Mouse (Mus musculus) erythroblast, adult 5-6 weeks (primary cell): ENCODE measurements around the gene Mtch1. TPM values are rescaled to one million over a fixed set of nuclear protein-coding genes. Genes with fewer than 3 reads are reported as not detected.

Experiments
- ATAC-seq: replicated peaks from 2 replicates; pipeline ENCODE4 v1.8.0; 2016; ENCODE audit warnings: moderate number of reproducible peaks, mild to moderate bottlenecking, moderate TSS enrichment, inconsistent platforms; ENCODE audit not compliant: poor library complexity, low FRiP score, severe bottlenecking
- total RNA-seq, 2 experiments: library from RNA; stranded (forward) in 1 of 2; stranded (reverse) in 1 of 2; fragments of 150-400 nt in 1 of 2; fragments of 200-764, 138-1000 nt in 1 of 2; gene quantifications; 2 replicates each; pipeline versions ENCODE4 v1.2.3 to v1.2.4; 2015 to 2017; ENCODE audit warnings: low replicate concordance in 2 of 2

Mtch1 gene
- total RNA-seq, 2 experiments from 2014 or later, result 19.1 to 19.2 TPM

- ATAC-seq, result no peak
These were observed 65.3 kb downstream of the Mtch1 start for GRCm38 (mm10) chr17:29282216-29282952.

Other genes with a start within 250 kb of the Mtch1 start
- gene Rab44, start 233.8 kb downstream of the Mtch1 start, total RNA-seq (2015; ENCODE audit: low replicate concordance), result 34.8 and 43.7 TPM in 2 replicates
- gene Rab44, start 233.8 kb downstream of the Mtch1 start, total RNA-seq (2017; ENCODE audit: low replicate concordance), result 31.5 and 38.7 TPM in 2 replicates
- gene Cpne5, start 109.8 kb downstream of the Mtch1 start, total RNA-seq (2015; ENCODE audit: low replicate concordance), result not detected in 2 replicates
- gene Cpne5, start 109.8 kb downstream of the Mtch1 start, total RNA-seq (2017; ENCODE audit: low replicate concordance), result 0.26 and 0.70 TPM in 2 replicates
- gene Ppil1, start 83.7 kb downstream of the Mtch1 start, total RNA-seq (2015; ENCODE audit: low replicate concordance), result 13.4 and 20.2 TPM in 2 replicates
- gene Ppil1, start 83.7 kb downstream of the Mtch1 start, total RNA-seq (2017; ENCODE audit: low replicate concordance), result 17.4 and 31.6 TPM in 2 replicates
- 19.4 and 31.1 TPM in 2 replicates for gene BC004004, start 79.1 kb downstream of the Mtch1 start, total RNA-seq (2015; ENCODE audit: low replicate concordance)
- 38.9 and 41.0 TPM in 2 replicates for gene BC004004, start 79.1 kb downstream of the Mtch1 start, total RNA-seq (2017; ENCODE audit: low replicate concordance)
- gene Pi16, start 30.3 kb downstream of the Mtch1 start, total RNA-seq (2015; ENCODE audit: low replicate concordance), result 4.0 and 5.6 TPM in 2 replicates
- gene Pi16, start 30.3 kb downstream of the Mtch1 start, total RNA-seq (2017; ENCODE audit: low replicate concordance), result 5.4 and 9.5 TPM in 2 replicates
- 3.3 TPM in 2 replicates for gene Fgd2, start 13.0 kb upstream of the Mtch1 start, total RNA-seq (2015; ENCODE audit: low replicate concordance)
- 2.5 and 4.3 TPM in 2 replicates for gene Fgd2, start 13.0 kb upstream of the Mtch1 start, total RNA-seq (2017; ENCODE audit: low replicate concordance)
- 342 and 357 TPM in 2 replicates for gene Pim1, start 142.8 kb upstream of the Mtch1 start, total RNA-seq (2015; ENCODE audit: low replicate concordance)
- gene Pim1, start 142.8 kb upstream of the Mtch1 start, total RNA-seq (2017; ENCODE audit: low replicate concordance), result 725 and 933 TPM in 2 replicates
- 2.9 TPM in 1 of 2 replicates, not detected in the other for gene Gm17657, start 201.7 kb upstream of the Mtch1 start, total RNA-seq (2015; ENCODE audit: low replicate concordance)
- not detected in 2 replicates for gene Gm17657, start 201.7 kb upstream of the Mtch1 start, total RNA-seq (2017; ENCODE audit: low replicate concordance)
- 3.7 and 4.4 TPM in 2 replicates for gene Tbc1d22b, start 201.9 kb upstream of the Mtch1 start, total RNA-seq (2015; ENCODE audit: low replicate concordance)
- gene Tbc1d22b, start 201.9 kb upstream of the Mtch1 start, total RNA-seq (2017; ENCODE audit: low replicate concordance), result 0.51 and 1.3 TPM in 2 replicates
- gene Tmem217, start 204.5 kb upstream of the Mtch1 start, total RNA-seq (2015; ENCODE audit: low replicate concordance), result not detected in 2 replicates
- gene Tmem217, start 204.5 kb upstream of the Mtch1 start, total RNA-seq (2017; ENCODE audit: low replicate concordance), result not detected in 2 replicates